ENCODE assay signal across 9 mouse cellular contexts in genomic region chr5:113180755-113181154, GRCm38 (mm10). TPM values are rescaled to one million over a fixed set of nuclear protein-coding genes. Genes with fewer than 3 reads are reported as not detected.
DNase-seq lines count a peak whose midpoint lies in the region; ATAC-seq and TF ChIP-seq lines count a peak whose summit lies in the region.
"Had no signal": no experiment of that assay in that cellular context is flagged by ENCODE, and none has a peak within 500 bp of the region (broad histone marks: within the 10 kb centered on the region; RNA-seq: fewer than 3 reads in every experiment).

No protein-coding gene starts in this region.

- H3K27me3 ChIP-seq in kidney, embryonic 16.5 days (ENCODE audit: insufficient read depth, low read length) = no peaks in the 10 kb centered on the region
- H3K27me3 ChIP-seq in embryonic facial prominence, embryonic 14.5 days (replicated peaks; ENCODE audit: control insufficient read depth, insufficient read depth, low read length) = no peaks in the 10 kb centered on the region
- H3K27me3 ChIP-seq in limb, embryonic 10.5 days (ENCODE audit: low read depth, poor library complexity, severe bottlenecking) = no peaks in the 10 kb centered on the region
- H3K27me3 ChIP-seq in myocyte (ENCODE audit: control insufficient read depth, insufficient read depth, insufficient read length) = no peaks in the 10 kb centered on the region

- no peak for TF ChIP-seq POLR2A in myocyte (IDR thresholded peaks at IDR 0.05; ENCODE audit: insufficient read length, low read depth)

- no peak overlapping the region for H3ac ChIP-seq in myocyte (ENCODE audit: control insufficient read depth, insufficient read length)

- H3K4me2 ChIP-seq in kidney, embryonic 16.5 days (replicated peaks; ENCODE audit: low read depth, low read length) = peak overlapping the region; percentile 49
- peak overlapping the region; percentile 60 for H3K4me2 ChIP-seq in embryonic facial prominence, embryonic 14.5 days (ENCODE audit: low read depth, low read length)
- peak overlapping the region; percentile 81 for H3K4me2 ChIP-seq in myocyte (ENCODE audit: low read depth)

- peaks cover 14% of the 10 kb centered on the region for H3K36me3 ChIP-seq in kidney, embryonic 16.5 days (ENCODE audit: insufficient read depth, low read length)
- no peaks in the 10 kb centered on the region for H3K36me3 ChIP-seq in embryonic facial prominence, embryonic 14.5 days (ENCODE audit: control insufficient read depth, insufficient read depth, low read length)
- H3K36me3 ChIP-seq in limb, embryonic 10.5 days = no peaks in the 10 kb centered on the region
- H3K36me3 ChIP-seq in myocyte (ENCODE audit: control insufficient read depth, insufficient read depth) = no peaks in the 10 kb centered on the region

- peaks cover 13% of the 10 kb centered on the region for H3K4me1 ChIP-seq in kidney, embryonic 16.5 days (ENCODE audit: insufficient read depth, low read length)
- H3K4me1 ChIP-seq in embryonic facial prominence, embryonic 14.5 days (ENCODE audit: control insufficient read depth, insufficient read depth, low read length) = 0 out of 2 replicates have a peak, but pooled peaks cover 6% of the 10 kb centered on the region
- H3K4me1 ChIP-seq in limb, embryonic 10.5 days = peaks cover 39% of the 10 kb centered on the region

- H3K4me3 ChIP-seq in kidney, embryonic 16.5 days (ENCODE audit: low read length) = no peak overlapping the region
- H3K4me3 ChIP-seq in embryonic facial prominence, embryonic 14.5 days (ENCODE audit: low read depth, low read length) = peak overlapping the region; percentile 31; the same call in 1 of the 2 replicates
- H3K4me3 ChIP-seq in limb, embryonic 10.5 days = peak overlapping the region; percentile 51
- H3K4me3 ChIP-seq in myocyte = no peak overlapping the region

- peaks cover 5% of the 10 kb centered on the region; the same call in 1 of the 2 replicates for H3K9me3 ChIP-seq in kidney, embryonic 16.5 days (ENCODE audit: low read length)
- H3K9me3 ChIP-seq in embryonic facial prominence, embryonic 14.5 days (ENCODE audit: control insufficient read depth, low read length) = no peaks in the 10 kb centered on the region
- no peaks in the 10 kb centered on the region for H3K9me3 ChIP-seq in limb, embryonic 10.5 days (replicated peaks)

- no peaks in the 10 kb centered on the region for H3K79me2 ChIP-seq in myocyte (ENCODE audit: control insufficient read depth, insufficient read depth)

- ATAC-seq in kidney, embryonic 16.5 days (ENCODE audit: low FRiP score, low TSS enrichment) = no peak
- ATAC-seq in embryonic facial prominence, embryonic 14.5 days (ENCODE audit: low read depth) = no peak

- H3K9ac ChIP-seq in kidney, embryonic 16.5 days (replicated peaks; ENCODE audit: low read length) = peak overlapping the region; percentile 40
- H3K9ac ChIP-seq in embryonic facial prominence, embryonic 14.5 days (ENCODE audit: low read depth, low read length) = no peak overlapping the region; the same call in 1 of the 2 replicates

- WGBS in kidney, embryonic 16.5 days = 71% methylated on average over 15 of the region's 15 CpGs
- WGBS in embryonic facial prominence, embryonic 14.5 days = 76% methylated on average over 15 of the region's 15 CpGs
- WGBS in limb, embryonic 10.5 days = 84% methylated on average over 15 of the region's 15 CpGs

- DNase-seq in kidney, postnatal 10 days = no peak
- DNase-seq in embryonic facial prominence, embryonic 14.5 days (ENCODE audit: low spot score) = no peak
- no peak for DNase-seq in limb, embryonic 10.5 days (ENCODE audit: low spot score)
- DNase-seq in frontal cortex, adult 2 months (ENCODE audit: extremely low spot score in 1 of 2, low spot score in 1 of 2) = no peak
- no peak for DNase-seq in T-cell, adult 2 months (ENCODE audit: low spot score)
- DNase-seq in cerebellum, postnatal 4 days (ENCODE audit: low spot score in 2 of 2) = no peak

- peak overlapping the region; percentile 89 for H3K27ac ChIP-seq in kidney, embryonic 16.5 days (ENCODE audit: low read length)
- H3K27ac ChIP-seq in embryonic facial prominence, embryonic 14.5 days (replicated peaks; ENCODE audit: low read depth, low read length) = peak overlapping the region; percentile 88
- peak overlapping the region; percentile 91 for H3K27ac ChIP-seq in limb, embryonic 10.5 days

TF ChIP-seq in myocyte, 11 proteins besides CTCF, POLR2A, EP300 and RAD21:
- TF ChIP-seq CEBPB (IDR thresholded peaks at IDR 0.05; ENCODE audit: insufficient read depth, poor library complexity, severe bottlenecking) (no peak), MYOG (IDR thresholded peaks at IDR 0.05; ENCODE audit: control insufficient read depth in 1 of 3, insufficient read depth in 1 of 3, insufficient read length in 2 of 3, low read depth in 2 of 3) (no peak), TCF12 (IDR thresholded peaks at IDR 0.05; ENCODE audit: insufficient read depth, poor library complexity, severe bottlenecking) (no peak), MYOD1 (IDR thresholded peaks at IDR 0.05; ENCODE audit: control insufficient read depth in 1 of 3, insufficient read length in 2 of 3, low read depth in 2 of 3) (no peak), REST (IDR thresholded peaks at IDR 0.05; ENCODE audit: insufficient read depth, insufficient read length) (no peak), USF1 (IDR thresholded peaks at IDR 0.05; ENCODE audit: low read depth) (no peak), POLR2AphosphoS2 (IDR thresholded peaks at IDR 0.05; ENCODE audit: insufficient read length, low read depth) (no peak), E2F4 (IDR thresholded peaks at IDR 0.05; ENCODE audit: insufficient read depth) (no peak), TCF3 (IDR thresholded peaks at IDR 0.05; ENCODE audit: insufficient read length, low read depth) (no peak)

RNA-seq across cellular contexts. Expression of gene 2900026A02Rik, which starts 40.3 kb away (rescaled TPM):
- polyA plus RNA-seq in kidney, embryonic 16.5 days (2015; fragmentation: Nextera tagmentation; extraction: Ambion mirVana) = 7.2 and 7.9 TPM in 2 replicates
- polyA plus RNA-seq in embryonic facial prominence, embryonic 14.5 days (2014; fragmentation: Nextera tagmentation; extraction: Ambion mirVana) = 8.8 and 9.2 TPM in 2 replicates
- 2.5 and 2.9 TPM in 2 replicates for polyA plus RNA-seq in limb, embryonic 10.5 days (2016; fragmentation: Nextera tagmentation; extraction: Ambion mirVana)
- 16.6 TPM for polyA plus RNA-seq in myocyte (2012; fragmentation: generic; extraction: Trizol)
- 17.8 and 18.7 TPM in 2 replicates for polyA plus RNA-seq in frontal cortex, adult 2 months (2012; rRNA removed)

RNA-seq across cellular contexts. Expression of gene Tmem211, which starts 46.0 kb away (rescaled TPM):
- 0.09 TPM in 1 of 2 replicates, not detected in the other for polyA plus RNA-seq in kidney, embryonic 16.5 days (2015; fragmentation: Nextera tagmentation; extraction: Ambion mirVana)
- polyA plus RNA-seq in embryonic facial prominence, embryonic 14.5 days (2014; fragmentation: Nextera tagmentation; extraction: Ambion mirVana) = 0.69 and 1.0 TPM in 2 replicates
- polyA plus RNA-seq in limb, embryonic 10.5 days (2016; fragmentation: Nextera tagmentation; extraction: Ambion mirVana) = not detected in 2 replicates
- not detected for polyA plus RNA-seq in myocyte (2012; fragmentation: generic; extraction: Trizol)
- 0.04 TPM in 1 of 2 replicates, not detected in the other for polyA plus RNA-seq in frontal cortex, adult 2 months (2012; rRNA removed)
- polyA plus RNA-seq: cortical plate, adult 2 months had no signal

Comparison
In these comparisons a context has a peak if more than half of its experiments do, and no peak if none do; other contexts are left out.
1. H3K4me3 ChIP-seq: peak in embryonic facial prominence, embryonic 14.5 days (single experiment) and limb, embryonic 10.5 days (single experiment); none in kidney, embryonic 16.5 days (single experiment) and myocyte (single experiment).
2. Peak in every context shown above with its lines, with median percentiles within 50 percentile points of each other: H3K27ac ChIP-seq and H3K4me2 ChIP-seq.